Mouse (Mus musculus): ENCODE data around the gene Mdm2. TPM values are rescaled to one million over a fixed set of nuclear protein-coding genes. Genes with fewer than 3 reads are reported as not detected.

Gene Mdm2
- total and polyA plus RNA-seq, 2 experiments from 2014 or later, result 28.7 to 65.1 TPM

GRCm38 (mm10) chr10:117729139-117729814 is 18.7 kb upstream of the Mdm2 start:
- no peak for ATAC-seq (ENCODE audit: low FRiP score)
- WGBS, result 81% methylated on average over 11 of the region's 11 CpGs
- no peaks in the 10 kb centered on the region for H3K27me3 ChIP-seq (ENCODE audit: insufficient read depth, low read length)

GRCm38 (mm10) chr10:117728574-117728973 is 18.0 kb upstream of the Mdm2 start:
- no peak overlapping the region for H3K4me2 ChIP-seq (ENCODE audit: low read depth, low read length, poor library complexity, severe bottlenecking)
- no peaks in the 10 kb centered on the region for H3K27me3 ChIP-seq (ENCODE audit: insufficient read depth, low read length)
- no peak overlapping the region for H3K27ac ChIP-seq (ENCODE audit: low read depth, low read length)
- no peaks in the 10 kb centered on the region for H3K4me1 ChIP-seq (ENCODE audit: insufficient read depth, low read length)
- H3K9ac ChIP-seq (replicated peaks; ENCODE audit: low read length, poor library complexity, severe bottlenecking), result no peak overlapping the region
- H3K9me3 ChIP-seq (ENCODE audit: low read length), result no peaks in the 10 kb centered on the region
- TF ChIP-seq CTCF (IDR thresholded peaks at IDR 0.05), result no peak
- H3K36me3 ChIP-seq (ENCODE audit: insufficient read depth, low read length), result no peaks in the 10 kb centered on the region; the same call in 1 of the 2 replicates
- ATAC-seq (ENCODE audit: low FRiP score), result no peak
- WGBS, result 85% methylated on average over 5 of the region's 5 CpGs
- no peak for DNase-seq (ENCODE audit: low spot score)
- no peak overlapping the region for H3K4me3 ChIP-seq (ENCODE audit: low read depth, low read length)

More at GRCm38 (mm10) chr10:117729139-117729814, 18.7 kb upstream of the Mdm2 start:
- no peak for DNase-seq (ENCODE audit: low spot score)
- Histone ChIP-seq H3K4me3 (ENCODE audit: low read depth, low read length) (no peak overlapping the region), H3K36me3 (ENCODE audit: insufficient read depth, low read length) (no peaks in the 10 kb centered on the region; the same call in 1 of the 2 replicates), H3K4me2 (ENCODE audit: low read depth, low read length, poor library complexity, severe bottlenecking) (no peak overlapping the region), H3K9me3 (ENCODE audit: low read length) (no peaks in the 10 kb centered on the region), H3K27ac (ENCODE audit: low read depth, low read length) (no peak overlapping the region), H3K4me1 (ENCODE audit: insufficient read depth, low read length) (no peaks in the 10 kb centered on the region), H3K9ac (replicated peaks; ENCODE audit: low read length, poor library complexity, severe bottlenecking) (no peak overlapping the region)
- TF ChIP-seq CTCF (IDR thresholded peaks at IDR 0.05), result no peak

DNA sequence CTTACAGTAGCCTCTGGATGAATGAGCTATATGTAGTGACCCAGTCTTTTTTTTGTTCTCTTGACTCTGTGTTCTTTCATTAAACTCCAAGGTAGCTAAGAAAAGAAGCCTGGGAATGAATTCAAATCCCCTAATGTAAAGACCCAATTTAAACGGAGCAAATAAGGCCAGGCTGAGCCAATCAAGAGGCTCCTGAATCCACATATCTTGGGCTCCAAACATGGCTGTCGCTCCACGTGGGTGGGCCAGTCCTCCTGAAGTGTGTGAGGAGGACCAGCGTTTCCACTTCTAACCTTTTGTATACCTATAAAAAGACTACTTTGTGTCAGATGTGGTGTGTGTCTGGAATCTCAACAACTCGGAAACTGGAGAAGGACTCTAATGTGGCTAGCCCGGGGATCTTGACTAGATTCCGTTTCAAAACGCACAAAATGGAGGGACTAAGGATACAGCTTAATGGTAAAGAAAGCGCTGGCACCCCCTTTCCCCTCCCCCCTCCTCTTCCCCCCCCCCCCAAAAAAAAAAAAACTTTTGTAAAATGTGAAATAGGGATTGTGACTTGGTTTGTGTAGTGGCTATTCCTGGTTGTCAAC is 17.1 kb upstream of the Mdm2 start:
- H3K9me3 ChIP-seq (ENCODE audit: low read length), result no peaks in the 10 kb centered on the region
- H3K9ac ChIP-seq (replicated peaks; ENCODE audit: low read length, poor library complexity, severe bottlenecking), result no peak overlapping the region
- 83% methylated on average over 9 of the region's 9 CpGs for WGBS
- ATAC-seq (ENCODE audit: low FRiP score) (no peak), DNase-seq (ENCODE audit: low spot score) (no peak)
- H3K27ac ChIP-seq (ENCODE audit: low read depth, low read length), result no peak overlapping the region
- H3K36me3 ChIP-seq (ENCODE audit: insufficient read depth, low read length), result no peaks in the 10 kb centered on the region; the same call in 1 of the 2 replicates
- TF ChIP-seq CTCF (IDR thresholded peaks at IDR 0.05), result no peak
- H3K4me2 ChIP-seq (ENCODE audit: low read depth, low read length, poor library complexity, severe bottlenecking), result no peak overlapping the region
- H3K4me1 ChIP-seq (ENCODE audit: insufficient read depth, low read length), result no peaks in the 10 kb centered on the region
- no peaks in the 10 kb centered on the region for H3K27me3 ChIP-seq (ENCODE audit: insufficient read depth, low read length)
- no peak overlapping the region for H3K4me3 ChIP-seq (ENCODE audit: low read depth, low read length)

GRCm38 (mm10) chr10:117726888-117727385 is 16.4 kb upstream of the Mdm2 start:
- WGBS, result 95% methylated on average over 4 of the region's 4 CpGs
- DNase-seq (ENCODE audit: low spot score) (no peak), ATAC-seq (ENCODE audit: low FRiP score) (no peak)
- Histone ChIP-seq H3K4me3 (ENCODE audit: low read depth, low read length) (no peak overlapping the region), H3K27ac (ENCODE audit: low read depth, low read length) (no peak overlapping the region), H3K9me3 (ENCODE audit: low read length) (no peaks in the 10 kb centered on the region), H3K9ac (replicated peaks; ENCODE audit: low read length, poor library complexity, severe bottlenecking) (no peak overlapping the region), H3K36me3 (ENCODE audit: insufficient read depth, low read length) (no peaks in the 10 kb centered on the region), H3K4me1 (ENCODE audit: insufficient read depth, low read length) (no peaks in the 10 kb centered on the region), H3K27me3 (ENCODE audit: insufficient read depth, low read length) (no peaks in the 10 kb centered on the region), H3K4me2 (ENCODE audit: low read depth, low read length, poor library complexity, severe bottlenecking) (no peak overlapping the region)
- TF ChIP-seq CTCF (IDR thresholded peaks at IDR 0.05), result no peak

GRCm38 (mm10) chr10:117726350-117726749 is 15.8 kb upstream of the Mdm2 start:
- Histone ChIP-seq H3K4me1 (ENCODE audit: insufficient read depth, low read length) (no peaks in the 10 kb centered on the region), H3K9ac (replicated peaks; ENCODE audit: low read length, poor library complexity, severe bottlenecking) (no peak overlapping the region), H3K9me3 (ENCODE audit: low read length) (no peaks in the 10 kb centered on the region), H3K36me3 (ENCODE audit: insufficient read depth, low read length) (no peaks in the 10 kb centered on the region), H3K4me3 (ENCODE audit: low read depth, low read length) (no peak overlapping the region), H3K27ac (ENCODE audit: low read depth, low read length) (no peak overlapping the region), H3K4me2 (ENCODE audit: low read depth, low read length, poor library complexity, severe bottlenecking) (no peak overlapping the region), H3K27me3 (ENCODE audit: insufficient read depth, low read length) (no peaks in the 10 kb centered on the region)
- WGBS, result 92% methylated on average over 4 of the region's 4 CpGs
- no peak for TF ChIP-seq CTCF (IDR thresholded peaks at IDR 0.05)
- DNase-seq (ENCODE audit: low spot score), result no peak
- ATAC-seq (ENCODE audit: low FRiP score), result no peak

DNA sequence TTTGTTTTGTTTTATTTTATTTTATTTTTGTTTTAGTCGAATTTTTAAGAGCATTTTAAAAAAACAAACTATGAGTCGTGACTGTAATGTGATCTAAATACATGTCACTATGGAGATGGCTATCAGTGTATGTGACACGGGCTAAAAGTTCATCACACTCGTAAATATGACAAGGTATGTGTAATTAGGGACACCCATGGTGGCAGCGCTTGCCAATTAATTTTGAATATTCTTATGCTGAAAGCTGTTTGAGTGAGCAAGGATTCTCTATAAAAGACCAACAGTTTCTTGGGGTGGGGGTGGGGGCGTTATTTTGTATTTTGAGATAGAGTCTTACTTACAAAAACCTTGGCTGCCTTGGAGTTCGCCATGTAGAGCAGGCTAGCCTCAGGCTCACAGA is 15.1 kb upstream of the Mdm2 start:
- H3K4me2 ChIP-seq (ENCODE audit: low read depth, low read length, poor library complexity, severe bottlenecking), result no peak overlapping the region
- ATAC-seq (ENCODE audit: low FRiP score), result no peak
- no peaks in the 10 kb centered on the region for H3K4me1 ChIP-seq (ENCODE audit: insufficient read depth, low read length)
- no peaks in the 10 kb centered on the region for H3K27me3 ChIP-seq (ENCODE audit: insufficient read depth, low read length)
- no peaks in the 10 kb centered on the region for H3K36me3 ChIP-seq (ENCODE audit: insufficient read depth, low read length)
- no peaks in the 10 kb centered on the region for H3K9me3 ChIP-seq (ENCODE audit: low read length)
- H3K9ac ChIP-seq (replicated peaks; ENCODE audit: low read length, poor library complexity, severe bottlenecking), result no peak overlapping the region
- no peak for DNase-seq (ENCODE audit: low spot score)
- H3K4me3 ChIP-seq (ENCODE audit: low read depth, low read length), result no peak overlapping the region
- TF ChIP-seq CTCF (IDR thresholded peaks at IDR 0.05), result no peak
- WGBS, result 77% methylated on average over 7 of the region's 7 CpGs
- no peak overlapping the region for H3K27ac ChIP-seq (ENCODE audit: low read depth, low read length)

Data from midbrain, postnatal 0 days (tissue).